Mouse (Mus musculus) MEL (cell line): Measurements from ENCODE around the gene Ss18l2.
A peak's percentile ranks its signal among the peaks of the same experiment; 100 is the strongest.

Source experiments
- BHLHE40 ChIP-seq: IDR thresholded peaks from 2 replicates; pipeline ENCODE4 v1.6.1; 2012; ENCODE audit warnings: low read depth, mild to moderate bottlenecking, inconsistent platforms, low read length, improper control_type of control experiment, borderline replicate concordance
- CTCF ChIP-seq, 3 experiments: IDR thresholded peaks in 2 of 3; conservative IDR thresholded peaks in 1 of 3; 2 replicates each; pipeline ENCODE4 v1.5.1; 2011 to 2012; ENCODE audit warnings: low read length in 3 of 3, low read depth in 2 of 3, mild to moderate bottlenecking in 2 of 3, improper control_type of control experiment in 1 of 3, inconsistent platforms in 1 of 3, mixed read lengths in 1 of 3, moderate library complexity in 1 of 3; ENCODE audit not compliant: control insufficient read depth in 1 of 3, insufficient read depth in 1 of 3, poor library complexity in 1 of 3, severe bottlenecking in 1 of 3
- GATA1 ChIP-seq: IDR thresholded peaks from 2 replicates; pipeline ENCODE4 v1.6.1; 2011; ENCODE audit warnings: low read depth, low read length, improper control_type of control experiment
- MAFK ChIP-seq: IDR thresholded peaks from 2 replicates; pipeline ENCODE4 v1.6.1; 2011; ENCODE audit warnings: low read depth, mild to moderate bottlenecking, low read length, improper control_type of control experiment, borderline replicate concordance
- MEF2A ChIP-seq: IDR thresholded peaks from 2 replicates; pipeline ENCODE4 v1.6.1; 2014; ENCODE audit warnings: low read depth, mild to moderate bottlenecking, inconsistent platforms, low read length, improper control_type of control experiment; ENCODE audit not compliant: poor library complexity, insufficient replicate concordance, severe bottlenecking; ENCODE audit errors: extremely low read depth
- POLR2A ChIP-seq, 2 experiments: IDR thresholded peaks; 2 replicates each; pipeline ENCODE4 v1.6.1; 2011 to 2012; ENCODE audit warnings: low read length in 2 of 2, mild to moderate bottlenecking in 2 of 2, control low read depth in 1 of 2, improper control_type of control experiment in 1 of 2, low read depth in 1 of 2, moderate library complexity in 1 of 2; ENCODE audit not compliant: control insufficient read depth in 1 of 2, insufficient read depth in 1 of 2, poor library complexity in 1 of 2
- TCF12 ChIP-seq: IDR thresholded peaks from 2 replicates; pipeline ENCODE4 v1.6.1; 2014; ENCODE audit warnings: low read depth, mild to moderate bottlenecking, inconsistent platforms, low read length, improper control_type of control experiment, moderate library complexity
- ZC3H11A ChIP-seq: IDR thresholded peaks from 2 replicates; pipeline ENCODE4 v1.6.1; 2012; ENCODE audit warnings: low read depth, mild to moderate bottlenecking, inconsistent platforms, low read length, improper control_type of control experiment
- ZMIZ1 ChIP-seq: IDR thresholded peaks from 2 replicates; pipeline ENCODE4 v1.6.1; 2012; ENCODE audit warnings: low read depth, mild to moderate bottlenecking, inconsistent platforms, low read length, improper control_type of control experiment, moderate library complexity
- ZNF384 ChIP-seq: IDR thresholded peaks from 2 replicates; pipeline ENCODE4 v1.6.1; 2012; ENCODE audit warnings: low read depth, mild to moderate bottlenecking, inconsistent platforms, low read length, improper control_type of control experiment

DNA sequence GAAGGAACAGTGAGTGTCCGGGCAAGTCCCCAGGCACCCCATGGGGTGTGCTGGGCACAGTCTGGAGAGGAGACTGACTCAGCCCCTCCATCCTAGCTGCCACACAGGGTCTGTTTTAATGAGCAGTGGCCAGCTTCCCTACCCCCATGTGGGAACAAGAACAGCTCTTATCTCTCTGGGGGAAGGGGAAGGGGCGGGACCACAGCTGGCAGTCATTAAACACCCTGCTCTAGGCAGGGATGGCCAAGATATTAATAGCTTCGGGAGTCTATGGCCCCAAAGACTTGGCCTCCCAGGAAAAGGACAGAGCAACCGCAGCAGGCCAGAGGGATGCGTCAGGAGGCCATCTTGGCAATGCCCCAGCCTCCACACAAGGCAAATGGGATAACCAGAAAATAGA, 37.8 kb upstream of the Ss18l2 start:
- no peak for TF ChIP-seq MAFK
- peak; percentile 78 for TF ChIP-seq GATA1
- TF ChIP-seq CTCF (IDR thresholded peaks at IDR 0.05 in 2 of 3, conservative IDR thresholded peaks at IDR 0.05 in 1 of 3; ENCODE audit: control insufficient read depth in 1 of 3, insufficient read depth in 1 of 3, low read depth in 2 of 3, low read length in 3 of 3, poor library complexity in 1 of 3, severe bottlenecking in 1 of 3) = no peak
- TF ChIP-seq POLR2A (IDR thresholded peaks at IDR 0.05; ENCODE audit: control insufficient read depth in 1 of 2, insufficient read depth in 1 of 2, low read depth in 1 of 2, low read length in 2 of 2, poor library complexity in 1 of 2) = no peak
- no peak for TF ChIP-seq BHLHE40
- no peak for TF ChIP-seq MEF2A
- 0 out of 2 replicates have a peak, but pooled peaks have one; percentile 31 for TF ChIP-seq TCF12
- TF ChIP-seq ZC3H11A = no peak
- no peak for TF ChIP-seq ZMIZ1
- no peak for TF ChIP-seq ZNF384
